Mouse (Mus musculus) hindbrain, embryonic 16.5 days (tissue): ENCODE measurements around the gene Espn. TPM values are rescaled to one million over a fixed set of nuclear protein-coding genes. Genes with fewer than 3 reads are reported as not detected.

ENCODE experiments used
- ATAC-seq: fragments of 200-750 bp; cut with Nextera tagmentation; 2 replicates; pipeline ENCODE4 v1.8.0; 2017; ENCODE audit warnings: moderate TSS enrichment, moderate library complexity
- H3K27ac ChIP-seq: fragments of 300-500 bp; sonication (generic); 2 replicates; pipeline ENCODE4 v1.5.1; 2014; ENCODE audit warnings: low read depth, mild to moderate bottlenecking, control low read depth, low read length, moderate library complexity
- H3K27me3 ChIP-seq: fragments of 300-500 bp; sonication (generic); replicated peaks from 2 replicates; pipeline ENCODE4 v1.6.1; 2014; ENCODE audit warnings: low read length; ENCODE audit not compliant: control insufficient read depth, insufficient read depth
- H3K36me3 ChIP-seq: fragments of 300-500 bp; sonication (generic); 2 replicates; pipeline ENCODE4 v1.6.1; 2014; ENCODE audit warnings: mild to moderate bottlenecking, low read length, moderate library complexity, mixed read lengths; ENCODE audit not compliant: control insufficient read depth, insufficient read depth
- H3K4me1 ChIP-seq: fragments of 300-500 bp; sonication (generic); 2 replicates; pipeline ENCODE4 v1.6.1; 2014; ENCODE audit warnings: low read depth, low read length; ENCODE audit not compliant: control insufficient read depth, insufficient read depth
- H3K4me2 ChIP-seq: fragments of 300-500 bp; sonication (generic); 2 replicates; pipeline ENCODE4 v1.6.1; 2014; ENCODE audit warnings: mild to moderate bottlenecking, low read length, control low read depth, moderate library complexity
- H3K4me3 ChIP-seq: fragments of 300-500 bp; sonication (generic); 2 replicates; pipeline ENCODE4 v1.5.1; 2014; ENCODE audit warnings: mild to moderate bottlenecking, low read length, control low read depth, moderate library complexity
- H3K9ac ChIP-seq: fragments of 300-500 bp; sonication (generic); 2 replicates; pipeline ENCODE4 v1.6.1; 2014; ENCODE audit warnings: low read depth, mild to moderate bottlenecking, control low read depth, low read length, moderate library complexity
- H3K9me3 ChIP-seq: fragments of 300-500 bp; sonication (generic); 2 replicates; pipeline ENCODE4 v1.6.1; 2014; ENCODE audit warnings: mild to moderate bottlenecking, low read length, moderate library complexity; ENCODE audit not compliant: control insufficient read depth
- WGBS: fragments of 180-500 bp; shearing (Covaris S2); extraction: QIAGEN DNeasy Blood & Tissue Kit; methylation state at CpG from one replicate; pipeline ENCODE4 v1.1.7; 2014; 5-methylcytosine and 5-hydroxymethylcytosine counted together
- polyA plus RNA-seq: library from polyadenylated mRNA; unstranded; fragments of >200 nt; fragmentation: Nextera tagmentation; extraction: Ambion mirVana; gene quantifications from 2 replicates; pipeline ENCODE4 v1.2.1, GENCODE M21; 2015

Gene Espn
- polyA plus RNA-seq, 1 experiment from 2014 or later: 0.34 TPM

GRCm38 (mm10) chr4:152078105-152078530, 74.1 kb downstream of the Espn start:
- ATAC-seq: no peak
- Histone ChIP-seq H3K36me3 (no peaks in the 10 kb centered on the region), H3K27ac (no peak overlapping the region), H3K4me2 (no peak overlapping the region), H3K9ac (no peak overlapping the region), H3K9me3 (no peaks in the 10 kb centered on the region), H3K4me1 (peaks cover 5% of the 10 kb centered on the region; the same call in 1 of the 2 replicates), H3K4me3 (no peak overlapping the region), H3K27me3 (no peaks in the 10 kb centered on the region)
- WGBS: 94% methylated on average over 10 of the region's 10 CpGs

- WGBS: 91% methylated on average over 9 of the region's 9 CpGs
- Histone ChIP-seq H3K36me3 (no peaks in the 10 kb centered on the region), H3K27ac (no peak overlapping the region), H3K27me3 (no peaks in the 10 kb centered on the region), H3K9ac (no peak overlapping the region), H3K4me2 (no peak overlapping the region), H3K4me3 (no peak overlapping the region), H3K9me3 (no peaks in the 10 kb centered on the region), H3K4me1 (peaks cover 11% of the 10 kb centered on the region; the same call in 1 of the 2 replicates)
- no peak for ATAC-seq
Observed at GRCm38 (mm10) chr4:152077191-152077590, 75.0 kb downstream of the Espn start.

GRCm38 (mm10) chr4:152074548-152074947, 77.6 kb downstream of the Espn start:
- no peak overlapping the region for H3K4me2 ChIP-seq
- no peaks in the 10 kb centered on the region for H3K27me3 ChIP-seq
- no peak overlapping the region for H3K4me3 ChIP-seq
- ATAC-seq: no peak
- WGBS: 86% methylated on average over 9 of the region's 9 CpGs
- no peaks in the 10 kb centered on the region for H3K9me3 ChIP-seq
- peaks cover 12% of the 10 kb centered on the region; the same call in 1 of the 2 replicates for H3K4me1 ChIP-seq
- no peak overlapping the region for H3K27ac ChIP-seq
- no peak overlapping the region for H3K9ac ChIP-seq
- H3K36me3 ChIP-seq: no peaks in the 10 kb centered on the region

GRCm38 (mm10) chr4:152073715-152074114, 78.5 kb downstream of the Espn start:
- H3K4me2 ChIP-seq: no peak overlapping the region
- peaks cover 12% of the 10 kb centered on the region; the same call in 1 of the 2 replicates for H3K4me1 ChIP-seq
- no peak overlapping the region for H3K27ac ChIP-seq
- no peaks in the 10 kb centered on the region for H3K9me3 ChIP-seq
- 68% methylated on average over 6 of the region's 6 CpGs for WGBS
- H3K9ac ChIP-seq: no peak overlapping the region
- no peak for ATAC-seq
- H3K36me3 ChIP-seq: no peaks in the 10 kb centered on the region
- H3K27me3 ChIP-seq: no peaks in the 10 kb centered on the region
- H3K4me3 ChIP-seq: no peak overlapping the region

GRCm38 (mm10) chr4:152072655-152073054, 79.5 kb downstream of the Espn start:
- no peaks in the 10 kb centered on the region for H3K36me3 ChIP-seq
- H3K4me3 ChIP-seq: no peak overlapping the region
- no peak for ATAC-seq
- WGBS: 45% methylated on average over 10 of the region's 10 CpGs
- peaks cover 12% of the 10 kb centered on the region; the same call in 1 of the 2 replicates for H3K4me1 ChIP-seq
- H3K4me2 ChIP-seq: no peak overlapping the region
- H3K9ac ChIP-seq: no peak overlapping the region
- H3K27me3 ChIP-seq: no peaks in the 10 kb centered on the region
- H3K9me3 ChIP-seq: no peaks in the 10 kb centered on the region
- H3K27ac ChIP-seq: no peak overlapping the region

GRCm38 (mm10) chr4:152072121-152072601, 80.0 kb downstream of the Espn start, which contains the start of gene Plekhg5:
TSS of gene Plekhg5 (plus strand) at chr4:152072498.
- WGBS: 55% methylated on average over 10 of the region's 10 CpGs
- no peaks in the 10 kb centered on the region for H3K9me3 ChIP-seq
- H3K36me3 ChIP-seq: no peaks in the 10 kb centered on the region
- no peak within 1 kb of the TSS for H3K9ac ChIP-seq
- H3K4me1 ChIP-seq: peaks cover 12% of the 10 kb centered on the region; the same call in 1 of the 2 replicates
- ATAC-seq: peak; percentile 69; the same call in 1 of the 2 replicates
- H3K27me3 ChIP-seq: no peaks in the 10 kb centered on the region
- H3K4me3 ChIP-seq: no peak within 1 kb of the TSS
- no peak within 1 kb of the TSS; the same call in 1 of the 2 replicates for H3K27ac ChIP-seq
- H3K4me2 ChIP-seq: no peak within 1 kb of the TSS

GRCm38 (mm10) chr4:152070494-152071396, 81.4 kb downstream of the Espn start:
- Histone ChIP-seq H3K36me3 (no peaks in the 10 kb centered on the region), H3K9me3 (no peaks in the 10 kb centered on the region), H3K27me3 (no peaks in the 10 kb centered on the region), H3K27ac (no peak overlapping the region), H3K4me2 (no peak overlapping the region), H3K4me3 (no peak overlapping the region), H3K4me1 (peaks cover 12% of the 10 kb centered on the region; the same call in 1 of the 2 replicates), H3K9ac (no peak overlapping the region)
- ATAC-seq: peak; percentile 32; the same call in 1 of the 2 replicates
- 77% methylated on average over 11 of the region's 11 CpGs for WGBS
